Mouse (Mus musculus) lung, postnatal 0 days (tissue): ENCODE results near the gene Robo1.

Source experiments
- CTCF ChIP-seq: IDR thresholded peaks from 2 replicates; pipeline ENCODE4 v1.5.1; 2016; ENCODE audit warnings: antibody characterized with exemption, mild to moderate bottlenecking
- EP300 ChIP-seq: IDR thresholded peaks from 2 replicates; pipeline ENCODE4 v1.6.1; 2016; ENCODE audit warnings: antibody characterized with exemption, mild to moderate bottlenecking, control low read depth

DNA sequence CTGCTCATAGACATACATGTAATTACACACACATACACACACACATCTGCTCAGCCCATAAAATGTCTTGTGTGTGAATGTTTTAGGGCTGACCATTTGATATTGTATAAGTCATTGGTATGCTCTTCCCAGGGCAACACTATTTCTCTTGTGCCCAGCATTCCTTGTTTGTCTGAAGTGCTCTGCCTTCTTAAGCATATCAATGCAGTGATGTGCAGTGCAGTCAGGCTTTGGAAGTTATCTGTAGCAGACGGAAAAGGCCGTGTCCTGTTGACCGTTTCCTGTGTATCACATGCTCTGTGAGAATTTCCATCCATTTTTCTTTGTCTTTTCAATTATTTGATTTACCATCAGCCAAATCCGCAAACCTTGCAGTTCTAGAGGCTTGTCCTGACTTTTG is 412.9 kb downstream of the Robo1 start:
- TF ChIP-seq CTCF (no peak), EP300 (no peak)
